Mouse (Mus musculus) cerebellum, adult 2 months (tissue): ENCODE measurements around the gene Sh3tc1. TPM values are rescaled to one million over a fixed set of nuclear protein-coding genes. Genes with fewer than 3 reads are reported as not detected.

ENCODE experiments used
- DNase-seq, 2 experiments: peaks; one replicate each; pipeline ENCODE4 v3.0.0; 2021
- H3K27ac ChIP-seq: fragments of 200-500 bp; 2 replicates; pipeline ENCODE4 v1.5.1; 2012; ENCODE audit warnings: low read length, control low read depth, inconsistent platforms; ENCODE audit not compliant: insufficient read depth
- H3K27me3 ChIP-seq: fragments of 200-500 bp; 2 replicates; pipeline ENCODE4 v1.6.1; 2012; ENCODE audit warnings: inconsistent platforms, mild to moderate bottlenecking, low read length, moderate library complexity; ENCODE audit not compliant: control insufficient read depth, insufficient read depth
- H3K4me1 ChIP-seq: fragments of 200-500 bp; 2 replicates; pipeline ENCODE4 v1.6.1; 2011; ENCODE audit warnings: low read length; ENCODE audit not compliant: control insufficient read depth, insufficient read depth
- H3K4me3 ChIP-seq: fragments of 200-500 bp; replicated peaks from 2 replicates; pipeline ENCODE3; 2011; ENCODE audit warnings: mild to moderate bottlenecking, low read depth, low read length, control low read depth; ENCODE audit not compliant: insufficient read depth
- CTCF ChIP-seq: fragments of 200-500 bp; IDR thresholded peaks from 2 replicates; pipeline ENCODE4 v1.5.1; 2011; ENCODE audit warnings: low read depth, mild to moderate bottlenecking, control low read depth, low read length, moderate library complexity, borderline replicate concordance; ENCODE audit not compliant: insufficient read depth
- POLR2A ChIP-seq: fragments of 200-500 bp; IDR thresholded peaks from 2 replicates; pipeline ENCODE4 v1.6.1; 2011; ENCODE audit warnings: low read length, control low read depth, borderline replicate concordance; ENCODE audit not compliant: insufficient read depth
- whole genome bisulfite sequencing: fragments of 180-500 bp; shearing (Covaris S2); methylation state at CpG from one replicate; pipeline ENCODE4 v1.1.7; 2018; 5-methylcytosine and 5-hydroxymethylcytosine counted together
- polyA plus RNA-seq: library from polyadenylated mRNA; depleted of rRNA; stranded (reverse); fragments of >200 nt; gene quantifications from 2 replicates; pipeline ENCODE4 v1.2.3, GENCODE M21; 2012

Sh3tc1 gene
- polyA plus RNA-seq, 1 experiment: 1.7 TPM

GRCm38 (mm10) chr5:35717455-35717854 lies 22.3 kb downstream of the Sh3tc1 start:
- no peak for DNase-seq
- no peaks in the 10 kb centered on the region for H3K4me1 ChIP-seq
- no peak for TF ChIP-seq POLR2A
- no peak for TF ChIP-seq CTCF
- no peak overlapping the region for H3K4me3 ChIP-seq
- H3K27ac ChIP-seq: no peak overlapping the region
- H3K27me3 ChIP-seq: no peaks in the 10 kb centered on the region
- WGBS: 87% methylated on average over 5 of the region's 5 CpGs

DNA sequence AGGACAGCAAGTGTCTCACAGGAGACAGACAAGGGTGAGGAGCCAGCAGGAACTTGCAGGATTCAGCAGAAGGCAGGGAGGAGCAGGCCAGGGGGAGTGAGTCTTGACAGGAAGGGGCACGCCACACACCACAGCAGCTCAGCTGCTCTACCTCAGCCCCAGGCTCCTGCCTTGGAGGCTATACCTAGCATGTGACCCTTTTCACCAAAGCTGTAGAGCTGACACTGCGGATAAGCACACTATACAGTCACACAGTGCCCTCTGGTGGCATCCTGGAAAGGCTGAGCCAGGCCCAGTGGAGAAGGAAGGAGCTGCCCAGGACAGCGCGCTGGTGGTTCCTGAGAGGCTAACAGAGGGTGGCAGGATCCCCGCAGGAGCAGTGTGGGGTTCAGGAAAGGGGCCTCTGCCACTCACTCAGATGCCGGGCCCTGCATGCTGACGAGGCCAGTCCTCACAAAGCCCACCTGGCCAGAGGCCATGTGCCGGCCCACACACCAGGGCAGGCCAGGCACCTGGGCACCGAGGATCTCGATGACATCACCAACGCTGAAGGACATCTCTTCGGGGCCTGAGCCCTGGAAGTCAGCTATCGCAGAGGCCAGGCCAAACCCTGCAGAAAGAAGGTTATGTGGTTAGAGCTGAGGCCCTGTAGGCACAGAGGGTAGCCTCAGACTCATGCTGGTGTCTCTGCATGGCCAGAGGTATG lies 26.0 kb downstream of the Sh3tc1 start:
- DNase-seq: peak; percentile 63 to 67
- Histone ChIP-seq H3K4me1 (no peaks in the 10 kb centered on the region), H3K27me3 (no peaks in the 10 kb centered on the region), H3K27ac (no peak overlapping the region), H3K4me3 (no peak overlapping the region)
- no peak for TF ChIP-seq POLR2A
- TF ChIP-seq CTCF: peak; percentile 96
- 29% methylated on average over 13 of the region's 13 CpGs for WGBS

GRCm38 (mm10) chr5:35712517-35712916 lies 27.3 kb downstream of the Sh3tc1 start:
- Histone ChIP-seq H3K27ac (no peak overlapping the region), H3K4me1 (no peaks in the 10 kb centered on the region), H3K4me3 (no peak overlapping the region), H3K27me3 (no peaks in the 10 kb centered on the region)
- WGBS: 82% methylated on average over 5 of the region's 5 CpGs
- TF ChIP-seq CTCF: no peak
- TF ChIP-seq POLR2A: no peak
- DNase-seq: no peak

DNA sequence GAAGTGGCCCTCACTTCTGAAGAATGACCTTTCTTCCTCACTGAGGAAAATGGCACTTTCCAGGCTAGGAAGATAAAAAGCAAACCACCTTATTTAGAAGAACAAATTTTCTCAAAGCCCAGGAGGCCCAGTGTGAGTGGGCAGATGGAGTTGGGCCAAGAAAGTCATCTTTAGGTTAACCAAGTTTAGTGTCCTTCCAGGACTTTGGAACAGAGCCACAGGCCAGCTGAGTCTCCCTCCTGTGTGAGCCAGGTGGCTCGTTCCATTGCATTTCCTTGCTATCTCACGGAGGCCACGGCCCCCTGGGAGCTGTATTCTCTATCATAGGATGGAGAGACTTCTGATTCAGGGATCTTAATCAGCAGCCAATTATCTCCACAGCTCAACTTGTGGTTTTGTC lies 28.9 kb downstream of the Sh3tc1 start:
- WGBS: 42% methylated on average over 3 of the region's 3 CpGs
- Histone ChIP-seq H3K4me3 (no peak overlapping the region), H3K27ac (no peak overlapping the region), H3K27me3 (no peaks in the 10 kb centered on the region), H3K4me1 (no peaks in the 10 kb centered on the region)
- no peak for TF ChIP-seq POLR2A
- no peak for TF ChIP-seq CTCF
- no peak for DNase-seq

DNA sequence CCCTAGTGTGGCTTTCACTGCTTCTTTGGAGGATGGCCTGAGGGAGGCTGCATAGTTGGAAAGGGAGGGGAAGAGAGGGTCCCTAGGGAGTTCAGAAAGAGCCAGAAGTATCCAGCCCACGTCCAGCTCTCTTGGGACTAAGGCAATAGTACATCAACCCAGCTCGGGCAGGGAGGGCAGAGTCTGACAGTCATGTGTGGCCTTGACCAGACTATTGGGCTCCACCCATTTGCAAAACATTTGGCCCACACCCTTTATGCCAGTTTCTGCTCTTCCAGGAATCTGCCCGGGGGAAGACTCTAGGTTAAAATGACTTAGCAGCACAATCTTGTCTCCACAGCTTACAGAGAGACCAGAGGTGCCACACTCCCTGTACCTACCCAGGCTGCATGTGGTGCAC lies 29.3 kb downstream of the Sh3tc1 start:
- WGBS: 43% methylated on average over 3 of the region's 3 CpGs
- Histone ChIP-seq H3K27ac (no peak overlapping the region), H3K27me3 (no peaks in the 10 kb centered on the region), H3K4me3 (no peak overlapping the region), H3K4me1 (no peaks in the 10 kb centered on the region)
- TF ChIP-seq POLR2A (no peak), CTCF (no peak)
- DNase-seq: no peak

GRCm38 (mm10) chr5:35705411-35705810 lies 34.4 kb downstream of the Sh3tc1 start:
- Histone ChIP-seq H3K27ac (no peak overlapping the region), H3K27me3 (no peaks in the 10 kb centered on the region), H3K4me1 (no peaks in the 10 kb centered on the region), H3K4me3 (no peak overlapping the region)
- WGBS: 92% methylated on average over 3 of the region's 3 CpGs
- TF ChIP-seq POLR2A (no peak), CTCF (no peak)
- no peak for DNase-seq

GRCm38 (mm10) chr5:35703814-35704213 lies 36.0 kb downstream of the Sh3tc1 start:
- no peak for DNase-seq

DNA sequence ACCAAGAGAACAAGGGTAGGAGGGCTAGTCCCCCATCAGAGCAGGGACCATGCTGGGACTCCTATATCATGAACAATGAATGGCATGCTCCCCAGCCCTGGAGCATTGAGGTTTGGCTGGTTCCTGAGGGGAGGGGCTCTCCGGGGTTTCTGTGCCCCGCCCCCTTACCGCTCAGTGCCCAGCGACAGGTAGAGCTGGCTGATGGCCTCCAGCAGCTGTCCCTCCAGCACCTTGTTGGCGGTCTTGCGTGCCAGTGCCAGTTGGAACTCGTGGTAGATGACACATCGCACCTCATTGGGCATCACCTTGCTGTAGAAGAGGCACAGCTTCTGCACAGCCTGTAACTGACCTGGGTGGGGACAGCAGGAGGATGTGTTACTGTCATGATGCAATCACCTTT lies 36.6 kb downstream of the Sh3tc1 start:
- Histone ChIP-seq H3K4me1 (no peaks in the 10 kb centered on the region), H3K4me3 (no peak overlapping the region), H3K27me3 (no peaks in the 10 kb centered on the region), H3K27ac (no peak overlapping the region)
- TF ChIP-seq CTCF: no peak
- no peak for TF ChIP-seq POLR2A
- 51% methylated on average over 8 of the region's 8 CpGs for WGBS
- DNase-seq: no peak

More at GRCm38 (mm10) chr5:35703814-35704213, 36.0 kb downstream of the Sh3tc1 start:
- H3K4me3 ChIP-seq: no peak overlapping the region
- H3K4me1 ChIP-seq: no peaks in the 10 kb centered on the region
- WGBS: 91% methylated on average over 4 of the region's 4 CpGs
- TF ChIP-seq CTCF (no peak), POLR2A (no peak)
- H3K27ac ChIP-seq: no peak overlapping the region
- H3K27me3 ChIP-seq: no peaks in the 10 kb centered on the region
